In genomic region chr6:21325251-21325650, GRCm38 (mm10) we compare ENCODE assay signal across 14 mouse cellular contexts.
A peak's percentile ranks its signal among the peaks of the same experiment; 100 is the strongest.
DNase-seq lines count a peak whose midpoint lies in the region; ATAC-seq and TF ChIP-seq lines count a peak whose summit lies in the region.
"Had no signal": no experiment of that assay in that cellular context is flagged by ENCODE, and none has a peak within 500 bp of the region (broad histone marks: within the 10 kb centered on the region; RNA-seq: fewer than 3 reads in every experiment).

No protein-coding gene starts in this region.

- H3K4me2 ChIP-seq in embryonic facial prominence, embryonic 11.5 days (ENCODE audit: low read depth, low read length): no peak overlapping the region
- no peak overlapping the region for H3K4me2 ChIP-seq in embryonic facial prominence, embryonic 14.5 days (ENCODE audit: low read depth, low read length)
- no peak overlapping the region for H3K4me2 ChIP-seq in hindbrain, embryonic 14.5 days (replicated peaks)
- H3K4me2 ChIP-seq in midbrain, embryonic 16.5 days (ENCODE audit: low read length): no peak overlapping the region
- no peak overlapping the region for H3K4me2 ChIP-seq in intestine, embryonic 15.5 days (replicated peaks)
- H3K4me2 ChIP-seq: liver, embryonic 12.5 days had no signal

- H3K4me3 ChIP-seq in embryonic facial prominence, embryonic 11.5 days (ENCODE audit: low read depth, low read length): no peak overlapping the region
- no peak overlapping the region for H3K4me3 ChIP-seq in embryonic facial prominence, embryonic 10.5 days
- no peak overlapping the region for H3K4me3 ChIP-seq in embryonic facial prominence, embryonic 14.5 days (ENCODE audit: low read depth, low read length)
- H3K4me3 ChIP-seq in hindbrain, embryonic 14.5 days (replicated peaks; ENCODE audit: low read length): no peak overlapping the region
- no peak overlapping the region for H3K4me3 ChIP-seq in midbrain, embryonic 16.5 days (ENCODE audit: low read depth, low read length)
- no peak overlapping the region for H3K4me3 ChIP-seq in kidney, adult 2 months (ENCODE audit: insufficient read depth, low read depth, low read length)
- no peak overlapping the region for H3K4me3 ChIP-seq in intestine, embryonic 15.5 days (replicated peaks)
- H3K4me3 ChIP-seq: gastrocnemius, adult 2 months; liver, embryonic 12.5 days had no signal

- no peak for ATAC-seq in embryonic facial prominence, embryonic 11.5 days (replicated peaks; ENCODE audit: insufficient number of reproducible peaks, low FRiP score, low TSS enrichment, low read depth)
- ATAC-seq in embryonic facial prominence, embryonic 14.5 days (ENCODE audit: low read depth): no peak
- peak; percentile 68; the same call in 1 of the 2 replicates for ATAC-seq in hindbrain, embryonic 14.5 days (ENCODE audit: low FRiP score)
- ATAC-seq in midbrain, embryonic 16.5 days: peak; percentile 84
- no peak for ATAC-seq in intestine, embryonic 15.5 days
- ATAC-seq: liver, embryonic 12.5 days had no signal

- H3K4me1 ChIP-seq in embryonic facial prominence, embryonic 11.5 days (ENCODE audit: control insufficient read depth, insufficient read depth, low read length): no peaks in the 10 kb centered on the region
- no peaks in the 10 kb centered on the region for H3K4me1 ChIP-seq in embryonic facial prominence, embryonic 10.5 days
- H3K4me1 ChIP-seq in embryonic facial prominence, embryonic 14.5 days (ENCODE audit: control insufficient read depth, insufficient read depth, low read length): no peaks in the 10 kb centered on the region
- H3K4me1 ChIP-seq in hindbrain, embryonic 14.5 days (replicated peaks; ENCODE audit: control insufficient read depth, insufficient read depth, low read length): no peaks in the 10 kb centered on the region
- H3K4me1 ChIP-seq in midbrain, embryonic 16.5 days (ENCODE audit: control insufficient read depth, insufficient read depth, low read length): 0 out of 2 replicates have a peak, but pooled peaks cover 8% of the 10 kb centered on the region
- H3K4me1 ChIP-seq in kidney, adult 2 months (ENCODE audit: control insufficient read depth, insufficient read depth, low read length): no peaks in the 10 kb centered on the region
- no peaks in the 10 kb centered on the region for H3K4me1 ChIP-seq in intestine, embryonic 15.5 days (replicated peaks)
- H3K4me1 ChIP-seq: liver, embryonic 12.5 days had no signal

- H3K9me3 ChIP-seq in embryonic facial prominence, embryonic 11.5 days (replicated peaks; ENCODE audit: control insufficient read depth, low read length): no peaks in the 10 kb centered on the region
- H3K9me3 ChIP-seq in embryonic facial prominence, embryonic 10.5 days: no peaks in the 10 kb centered on the region
- H3K9me3 ChIP-seq in embryonic facial prominence, embryonic 14.5 days (ENCODE audit: control insufficient read depth, low read length): no peaks in the 10 kb centered on the region
- no peaks in the 10 kb centered on the region for H3K9me3 ChIP-seq in hindbrain, embryonic 14.5 days (ENCODE audit: control insufficient read depth, low read length)
- H3K9me3 ChIP-seq in midbrain, embryonic 16.5 days (replicated peaks; ENCODE audit: control insufficient read depth, low read length, poor library complexity, severe bottlenecking): no peaks in the 10 kb centered on the region
- no peaks in the 10 kb centered on the region for H3K9me3 ChIP-seq in intestine, embryonic 15.5 days
- H3K9me3 ChIP-seq: liver, embryonic 12.5 days had no signal

- H3K27me3 ChIP-seq in embryonic facial prominence, embryonic 11.5 days (ENCODE audit: control insufficient read depth, insufficient read depth, low read length): no peaks in the 10 kb centered on the region
- H3K27me3 ChIP-seq in embryonic facial prominence, embryonic 10.5 days (replicated peaks; ENCODE audit: low read depth, poor library complexity, severe bottlenecking): no peaks in the 10 kb centered on the region
- no peaks in the 10 kb centered on the region for H3K27me3 ChIP-seq in embryonic facial prominence, embryonic 14.5 days (replicated peaks; ENCODE audit: control insufficient read depth, insufficient read depth, low read length)
- H3K27me3 ChIP-seq in hindbrain, embryonic 14.5 days (ENCODE audit: control insufficient read depth, insufficient read depth, low read length): no peaks in the 10 kb centered on the region
- no peaks in the 10 kb centered on the region for H3K27me3 ChIP-seq in midbrain, embryonic 16.5 days (ENCODE audit: control insufficient read depth, insufficient read depth, low read depth, low read length)
- H3K27me3 ChIP-seq in kidney, adult 2 months (replicated peaks; ENCODE audit: control insufficient read depth, insufficient read depth, low read length): no peaks in the 10 kb centered on the region
- H3K27me3 ChIP-seq in intestine, embryonic 15.5 days (replicated peaks): no peaks in the 10 kb centered on the region
- H3K27me3 ChIP-seq: liver, embryonic 12.5 days had no signal

- no peak for TF ChIP-seq POLR2A in kidney, adult 2 months (IDR thresholded peaks at IDR 0.05; ENCODE audit: low read depth, low read length)

- DNase-seq in embryonic facial prominence, embryonic 11.5 days (ENCODE audit: low spot score): peak; percentile 15
- no peak for DNase-seq in embryonic facial prominence, embryonic 10.5 days (ENCODE audit: low spot score)
- peak; percentile 12 for DNase-seq in embryonic facial prominence, embryonic 14.5 days (ENCODE audit: low spot score)
- DNase-seq in hindbrain, embryonic 14.5 days (ENCODE audit: low spot score): no peak
- no peak for DNase-seq in kidney, postnatal 10 days
- no peak for DNase-seq in kidney, adult 2 months
- DNase-seq: cerebellum, postnatal 10 days; gastrocnemius, adult 2 months; kidney, adult 8-10 months; lung, postnatal 10 days; retina, postnatal 1 day had no signal

- no peak for TF ChIP-seq CTCF in kidney, adult 2 months (conservative IDR thresholded peaks at IDR 0.05; ENCODE audit: insufficient read depth, insufficient read length, low read depth, low read length)

- no peak overlapping the region for H3K9ac ChIP-seq in embryonic facial prominence, embryonic 11.5 days (replicated peaks; ENCODE audit: low read length)
- no peak overlapping the region for H3K9ac ChIP-seq in embryonic facial prominence, embryonic 14.5 days (ENCODE audit: low read depth, low read length)
- H3K9ac ChIP-seq in hindbrain, embryonic 14.5 days: no peak overlapping the region
- no peak overlapping the region for H3K9ac ChIP-seq in midbrain, embryonic 16.5 days (ENCODE audit: low read depth, low read length)
- no peak overlapping the region for H3K9ac ChIP-seq in intestine, embryonic 15.5 days
- H3K9ac ChIP-seq: liver, embryonic 12.5 days had no signal

- 20% methylated on average over 1 of the region's 1 CpGs for WGBS in embryonic facial prominence, embryonic 11.5 days
- WGBS in embryonic facial prominence, embryonic 10.5 days: 9% methylated on average over 1 of the region's 1 CpGs
- 25% methylated on average over 1 of the region's 1 CpGs for WGBS in embryonic facial prominence, embryonic 14.5 days
- 14% methylated on average over 1 of the region's 1 CpGs for WGBS in hindbrain, embryonic 14.5 days
- 3% methylated on average over 1 of the region's 1 CpGs for WGBS in midbrain, embryonic 16.5 days
- WGBS in kidney, adult 2 months: 60% methylated on average over 1 of the region's 1 CpGs
- WGBS in intestine, embryonic 15.5 days: 62% methylated on average over 1 of the region's 1 CpGs

- no peak overlapping the region for H3K27ac ChIP-seq in embryonic facial prominence, embryonic 11.5 days (replicated peaks; ENCODE audit: low read depth, low read length)
- H3K27ac ChIP-seq in embryonic facial prominence, embryonic 10.5 days (replicated peaks): no peak overlapping the region
- no peak overlapping the region for H3K27ac ChIP-seq in embryonic facial prominence, embryonic 14.5 days (replicated peaks; ENCODE audit: low read depth, low read length)
- H3K27ac ChIP-seq in hindbrain, embryonic 14.5 days: 0 out of 2 replicates have a peak overlapping the region, but pooled peaks have one; percentile 16
- no peak overlapping the region for H3K27ac ChIP-seq in midbrain, embryonic 16.5 days (ENCODE audit: low read length)
- no peak overlapping the region for H3K27ac ChIP-seq in kidney, adult 2 months (ENCODE audit: insufficient read depth, low read depth, low read length)
- no peak overlapping the region for H3K27ac ChIP-seq in intestine, embryonic 15.5 days
- H3K27ac ChIP-seq: gastrocnemius, adult 2 months; liver, embryonic 12.5 days had no signal

- no peaks in the 10 kb centered on the region for H3K36me3 ChIP-seq in embryonic facial prominence, embryonic 11.5 days (replicated peaks; ENCODE audit: control insufficient read depth, insufficient read depth, low read depth, low read length)
- H3K36me3 ChIP-seq in embryonic facial prominence, embryonic 10.5 days (replicated peaks): no peaks in the 10 kb centered on the region
- H3K36me3 ChIP-seq in embryonic facial prominence, embryonic 14.5 days (ENCODE audit: control insufficient read depth, insufficient read depth, low read length): no peaks in the 10 kb centered on the region
- H3K36me3 ChIP-seq in hindbrain, embryonic 14.5 days (replicated peaks; ENCODE audit: control insufficient read depth, insufficient read depth): no peaks in the 10 kb centered on the region
- no peaks in the 10 kb centered on the region for H3K36me3 ChIP-seq in midbrain, embryonic 16.5 days (ENCODE audit: control insufficient read depth, insufficient read depth, low read length)
- H3K36me3 ChIP-seq in kidney, adult 2 months (ENCODE audit: control insufficient read depth, insufficient read depth, low read length): no peaks in the 10 kb centered on the region
- no peaks in the 10 kb centered on the region for H3K36me3 ChIP-seq in intestine, embryonic 15.5 days
- H3K36me3 ChIP-seq: liver, embryonic 12.5 days had no signal

Comparison
In these comparisons a context has a peak if more than half of its experiments do, and no peak if none do; other contexts are left out.
1. DNase-seq: peak in embryonic facial prominence, embryonic 11.5 days (single experiment) and embryonic facial prominence, embryonic 14.5 days (single experiment); none in embryonic facial prominence, embryonic 10.5 days (single experiment), hindbrain, embryonic 14.5 days (single experiment), kidney, postnatal 10 days (single experiment) and kidney, adult 2 months (single experiment).
2. ATAC-seq: peak in hindbrain, embryonic 14.5 days (single experiment) and midbrain, embryonic 16.5 days (single experiment); none in embryonic facial prominence, embryonic 11.5 days (single experiment), embryonic facial prominence, embryonic 14.5 days (single experiment) and intestine, embryonic 15.5 days (single experiment).